Mouse (Mus musculus): ENCODE measurements at regions not wholly inside any gene's neighbourhood (a gene's known extent, or its start where the extent isn't known, plus 50 kb on each side); places are given as distances from the start of the nearest gene placed in this dataset.
A peak's percentile ranks its signal among the peaks of the same experiment; 100 is the strongest.

- 0 out of 2 replicates have a peak, but pooled peaks cover 4% of the 10 kb centered on the region for H3K27me3 ChIP-seq
- peak; percentile 51; the same call in 1 of the 2 replicates for ATAC-seq (ENCODE audit: low FRiP score, low read depth)
- no peak overlapping the region for H3K4me3 ChIP-seq
- H3K4me2 ChIP-seq (replicated peaks), result no peak overlapping the region
- no peaks in the 10 kb centered on the region for H3K4me1 ChIP-seq
- H3K36me3 ChIP-seq, result no peaks in the 10 kb centered on the region
- no peak overlapping the region for H3K9ac ChIP-seq
- no peak overlapping the region for H3K27ac ChIP-seq
- WGBS, result 9% methylated on average over 16 of the region's 16 CpGs
- no peaks in the 10 kb centered on the region for H3K9me3 ChIP-seq
These were observed 59.5 kb upstream of the Zbtb18 start for GRCm38 (mm10) chr1:177382596-177383190.

- no peaks in the 10 kb centered on the region for H3K9me3 ChIP-seq
- H3K27me3 ChIP-seq, result 0 out of 2 replicates have a peak, but pooled peaks cover 4% of the 10 kb centered on the region
- WGBS, result 82% methylated on average over 4 of the region's 4 CpGs
- no peak overlapping the region for H3K9ac ChIP-seq
- H3K4me1 ChIP-seq, result no peaks in the 10 kb centered on the region
- no peak overlapping the region for H3K27ac ChIP-seq
- no peaks in the 10 kb centered on the region for H3K36me3 ChIP-seq
- no peak for ATAC-seq (ENCODE audit: low FRiP score, low read depth)
- no peak overlapping the region for H3K4me3 ChIP-seq
- H3K4me2 ChIP-seq (replicated peaks), result no peak overlapping the region
These were observed 60.0 kb upstream of the Zbtb18 start for GRCm38 (mm10) chr1:177382147-177382546.

- H3K9me3 ChIP-seq, result no peaks in the 10 kb centered on the region
- no peaks in the 10 kb centered on the region for H3K36me3 ChIP-seq
- H3K9ac ChIP-seq, result no peak overlapping the region
- no peak for ATAC-seq (ENCODE audit: low FRiP score, low read depth)
- no peak overlapping the region for H3K4me2 ChIP-seq (replicated peaks)
- no peak overlapping the region for H3K4me3 ChIP-seq
- 88% methylated on average over 3 of the region's 3 CpGs for WGBS
- H3K27ac ChIP-seq, result no peak overlapping the region
- H3K4me1 ChIP-seq, result no peaks in the 10 kb centered on the region
- 0 out of 2 replicates have a peak, but pooled peaks cover 4% of the 10 kb centered on the region for H3K27me3 ChIP-seq
These were observed 64.0 kb upstream of the Zbtb18 start for GRCm38 (mm10) chr1:177378112-177378511.

- Histone ChIP-seq H3K9ac (no peak overlapping the region), H3K4me2 (replicated peaks) (no peak overlapping the region), H3K27ac (no peak overlapping the region), H3K36me3 (no peaks in the 10 kb centered on the region), H3K9me3 (no peaks in the 10 kb centered on the region), H3K4me3 (no peak overlapping the region), H3K27me3 (no peaks in the 10 kb centered on the region), H3K4me1 (no peaks in the 10 kb centered on the region)
- WGBS, result 10% methylated on average over 5 of the region's 5 CpGs
- no peak for ATAC-seq (ENCODE audit: low FRiP score, low read depth)
These were observed 68.8 kb upstream of the Zbtb18 start for GRCm38 (mm10) chr1:177373226-177373825.

- Histone ChIP-seq H3K4me1 (no peaks in the 10 kb centered on the region), H3K27me3 (no peaks in the 10 kb centered on the region), H3K9ac (no peak overlapping the region), H3K27ac (no peak overlapping the region), H3K4me2 (replicated peaks) (no peak overlapping the region), H3K9me3 (no peaks in the 10 kb centered on the region), H3K4me3 (no peak overlapping the region), H3K36me3 (no peaks in the 10 kb centered on the region)
- 66% methylated on average over 10 of the region's 10 CpGs for WGBS
- no peak for ATAC-seq (ENCODE audit: low FRiP score, low read depth)
These were observed 70.1 kb upstream of the Zbtb18 start for GRCm38 (mm10) chr1:177372066-177372465.

GRCm38 (mm10) chr1:177367864-177368610, 74.1 kb upstream of the Zbtb18 start:
- Histone ChIP-seq H3K4me1 (no peaks in the 10 kb centered on the region), H3K27ac (no peak overlapping the region), H3K27me3 (no peaks in the 10 kb centered on the region), H3K4me3 (no peak overlapping the region), H3K9me3 (no peaks in the 10 kb centered on the region), H3K9ac (no peak overlapping the region), H3K36me3 (no peaks in the 10 kb centered on the region), H3K4me2 (replicated peaks) (no peak overlapping the region)
- 83% methylated on average over 9 of the region's 9 CpGs for WGBS
- no peak for ATAC-seq (ENCODE audit: low FRiP score, low read depth)

GRCm38 (mm10) chr1:177366914-177367313, 75.2 kb upstream of the Zbtb18 start:
- no peaks in the 10 kb centered on the region for H3K9me3 ChIP-seq
- no peaks in the 10 kb centered on the region for H3K4me1 ChIP-seq
- no peaks in the 10 kb centered on the region for H3K27me3 ChIP-seq
- no peak overlapping the region for H3K27ac ChIP-seq
- H3K9ac ChIP-seq, result no peak overlapping the region
- no peak for ATAC-seq (ENCODE audit: low FRiP score, low read depth)
- 76% methylated on average over 6 of the region's 6 CpGs for WGBS
- H3K4me3 ChIP-seq, result no peak overlapping the region
- no peaks in the 10 kb centered on the region for H3K36me3 ChIP-seq
- no peak overlapping the region for H3K4me2 ChIP-seq (replicated peaks)

GRCm38 (mm10) chr1:177366475-177366874, 75.7 kb upstream of the Zbtb18 start:
- Histone ChIP-seq H3K27ac (no peak overlapping the region), H3K4me2 (replicated peaks) (no peak overlapping the region), H3K9ac (no peak overlapping the region), H3K27me3 (no peaks in the 10 kb centered on the region), H3K9me3 (no peaks in the 10 kb centered on the region), H3K36me3 (no peaks in the 10 kb centered on the region), H3K4me3 (no peak overlapping the region), H3K4me1 (no peaks in the 10 kb centered on the region)
- WGBS, result 78% methylated on average over 7 of the region's 7 CpGs
- ATAC-seq (ENCODE audit: low FRiP score, low read depth), result no peak

- no peaks in the 10 kb centered on the region for H3K27me3 ChIP-seq
- no peak overlapping the region for H3K27ac ChIP-seq
- H3K4me2 ChIP-seq (replicated peaks), result no peak overlapping the region
- H3K9ac ChIP-seq, result no peak overlapping the region
- no peak for ATAC-seq (ENCODE audit: low FRiP score, low read depth)
- no peaks in the 10 kb centered on the region for H3K36me3 ChIP-seq
- WGBS, result 78% methylated on average over 7 of the region's 7 CpGs
- no peaks in the 10 kb centered on the region for H3K4me1 ChIP-seq
- H3K4me3 ChIP-seq, result no peak overlapping the region
- H3K9me3 ChIP-seq, result no peaks in the 10 kb centered on the region
These were observed 77.8 kb upstream of the Zbtb18 start for GRCm38 (mm10) chr1:177364355-177364754.

- Histone ChIP-seq H3K4me1 (no peaks in the 10 kb centered on the region), H3K4me2 (replicated peaks) (no peak overlapping the region), H3K9me3 (no peaks in the 10 kb centered on the region), H3K27ac (no peak overlapping the region), H3K27me3 (no peaks in the 10 kb centered on the region), H3K36me3 (no peaks in the 10 kb centered on the region), H3K9ac (no peak overlapping the region), H3K4me3 (no peak overlapping the region)
- no peak for ATAC-seq (ENCODE audit: low FRiP score, low read depth)
- 87% methylated on average over 8 of the region's 8 CpGs for WGBS
These were observed 79.8 kb upstream of the Zbtb18 start for GRCm38 (mm10) chr1:177362398-177362797.

- H3K4me2 ChIP-seq (replicated peaks), result no peak overlapping the region
- no peak for ATAC-seq (ENCODE audit: low FRiP score, low read depth)
- H3K27ac ChIP-seq, result no peak overlapping the region
- 92% methylated on average over 17 of the region's 17 CpGs for WGBS
- H3K36me3 ChIP-seq, result no peaks in the 10 kb centered on the region
- H3K4me1 ChIP-seq, result peaks cover 7% of the 10 kb centered on the region
- no peaks in the 10 kb centered on the region for H3K27me3 ChIP-seq
- no peak overlapping the region for H3K4me3 ChIP-seq
- H3K9me3 ChIP-seq, result no peaks in the 10 kb centered on the region
- no peak overlapping the region for H3K9ac ChIP-seq
These were observed 90.5 kb upstream of the Akt3 start for GRCm38 (mm10) chr1:177348400-177349092.

GRCm38 (mm10) chr1:177347208-177347607, 89.2 kb upstream of the Akt3 start:
- no peaks in the 10 kb centered on the region for H3K27me3 ChIP-seq
- ATAC-seq (ENCODE audit: low FRiP score, low read depth), result no peak
- no peaks in the 10 kb centered on the region for H3K9me3 ChIP-seq
- H3K4me3 ChIP-seq, result no peak overlapping the region
- WGBS, result 47% methylated on average over 4 of the region's 4 CpGs
- no peak overlapping the region for H3K9ac ChIP-seq
- no peak overlapping the region for H3K27ac ChIP-seq
- H3K36me3 ChIP-seq, result no peaks in the 10 kb centered on the region
- H3K4me1 ChIP-seq, result peaks cover 13% of the 10 kb centered on the region
- H3K4me2 ChIP-seq (replicated peaks), result no peak overlapping the region
